Mouse (Mus musculus): ENCODE results near the gene Babam1. TPM values are rescaled to one million over a fixed set of nuclear protein-coding genes. Genes with fewer than 3 reads are reported as not detected.

Gene Babam1
- 49.8 TPM for polyA plus RNA-seq (2015; fragmentation: Illumina TruSeq; extraction: RNeasy Lipid Tissue Mini Kit (QIAGEN cat#74804); ENCODE audit: insufficient read depth, low replicate concordance)

DNA sequence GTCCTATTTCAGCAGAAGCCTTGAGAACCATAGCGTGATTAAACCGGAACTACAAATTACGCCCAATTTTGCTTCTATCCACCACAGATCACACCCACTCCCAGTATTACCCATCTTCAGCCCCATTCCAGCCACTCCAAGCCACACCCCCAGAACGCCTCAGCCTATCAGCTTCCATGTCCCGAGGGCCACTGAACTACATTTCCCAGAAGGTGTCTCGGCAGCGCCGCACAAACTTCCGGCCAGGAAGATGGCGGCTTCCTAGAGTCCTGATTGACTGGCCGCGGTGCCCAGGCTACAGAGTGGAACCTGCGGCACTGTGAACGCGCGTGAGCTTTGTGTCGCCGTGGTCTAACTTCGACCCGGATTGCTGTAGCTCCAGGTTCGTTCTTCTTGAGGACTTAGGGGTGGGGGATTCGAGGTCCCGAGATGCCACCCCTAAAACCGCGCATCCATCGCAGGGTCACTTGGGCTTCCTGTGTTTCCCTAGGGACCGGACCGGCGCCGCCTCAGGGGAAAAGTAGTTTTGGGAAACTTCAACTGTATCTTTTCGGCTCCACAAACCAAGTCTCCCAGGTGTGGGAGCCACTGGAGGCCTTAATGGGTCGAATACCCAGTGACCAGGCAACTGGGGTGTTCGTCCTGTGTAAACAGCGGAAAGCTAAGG lies at the start of gene Babam1:
Babam1 (plus strand) TSS at position 223 of the 667 bp plus-strand sequence.

DNA sequence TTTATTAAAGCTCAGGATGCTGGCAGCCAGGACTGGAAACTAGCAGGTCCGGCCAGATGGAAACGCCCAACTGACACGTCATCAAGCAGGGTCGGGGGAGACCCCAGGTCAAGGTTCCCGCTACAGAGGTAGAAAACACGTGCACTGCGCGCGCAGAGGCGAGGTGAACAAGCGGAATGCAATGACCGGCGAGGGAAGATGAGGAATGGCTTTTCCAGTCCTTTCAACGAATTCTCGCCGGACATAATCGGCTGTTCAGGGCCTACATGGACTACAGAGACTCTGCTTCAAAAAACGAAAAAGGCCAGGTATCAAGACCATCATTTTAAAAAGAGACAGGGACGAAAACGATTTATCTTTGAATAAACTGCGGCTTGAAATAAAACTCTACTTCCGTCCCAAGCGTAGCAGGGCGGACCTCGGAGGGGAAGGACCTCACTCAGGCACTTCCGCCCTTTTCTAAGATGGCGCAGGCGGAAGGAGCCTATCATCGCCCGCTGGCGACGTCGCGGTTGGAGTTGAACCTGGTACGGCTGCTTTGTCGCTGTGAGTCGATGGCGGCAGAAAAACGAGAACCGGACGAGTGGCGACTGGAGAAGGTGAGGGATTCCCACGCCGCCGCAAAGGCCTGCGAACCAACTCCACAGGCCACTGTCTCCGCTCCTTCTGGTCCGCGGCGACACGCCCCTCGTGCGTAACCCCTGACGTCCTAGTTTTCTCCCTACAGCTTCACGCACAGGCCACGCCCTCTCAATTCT lies 29.7 kb upstream of the Babam1 start, which contains the start of gene Use1:
Use1 (plus strand) TSS at position 78 of the 758 bp plus-strand sequence.

GRCm38 (mm10) chr8:71371236-71371848 lies 25.3 kb upstream of the Babam1 start, which contains the start of gene Ocel1:
Gene Ocel1 (plus strand): TSS chr8:71371298.

DNA sequence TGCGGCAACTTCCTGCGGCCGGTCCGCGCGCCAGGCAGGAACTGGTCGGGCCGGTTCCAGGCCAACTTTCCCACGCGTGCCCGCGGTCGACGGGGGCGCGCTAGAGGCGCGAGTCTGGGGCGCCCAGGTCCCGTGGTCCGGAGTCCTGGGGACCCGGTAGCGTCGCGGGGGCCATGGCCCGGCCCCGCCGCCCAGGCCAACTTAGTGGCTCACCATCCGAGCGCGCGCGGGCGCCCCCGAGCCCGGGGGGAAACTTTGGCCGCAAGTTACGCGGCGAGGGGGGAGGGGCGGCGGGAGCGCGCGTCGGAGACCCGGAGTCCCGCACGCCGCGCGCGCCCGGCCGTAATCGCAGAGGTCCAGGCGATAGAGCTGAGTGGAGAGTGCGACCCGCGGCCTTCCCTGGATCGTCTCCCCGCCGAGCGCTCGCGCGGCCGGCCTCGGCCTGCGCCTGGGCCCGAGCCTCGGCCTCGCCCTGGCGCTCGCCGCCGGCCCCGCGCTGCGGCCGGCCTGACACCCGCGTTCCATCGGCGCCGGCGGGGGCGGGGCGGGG lies 15.2 kb upstream of the Babam1 start, which contains the start of gene Nr2f6:
Nr2f6 (minus strand) TSS at position 540 of the 550 bp plus-strand sequence.

GRCm38 (mm10) chr8:71395629-71396028 lies 1.0 kb upstream of the Babam1 start, which contains the start of gene Ushbp1:
Gene Ushbp1 (minus strand): TSS chr8:71395802.

DNA sequence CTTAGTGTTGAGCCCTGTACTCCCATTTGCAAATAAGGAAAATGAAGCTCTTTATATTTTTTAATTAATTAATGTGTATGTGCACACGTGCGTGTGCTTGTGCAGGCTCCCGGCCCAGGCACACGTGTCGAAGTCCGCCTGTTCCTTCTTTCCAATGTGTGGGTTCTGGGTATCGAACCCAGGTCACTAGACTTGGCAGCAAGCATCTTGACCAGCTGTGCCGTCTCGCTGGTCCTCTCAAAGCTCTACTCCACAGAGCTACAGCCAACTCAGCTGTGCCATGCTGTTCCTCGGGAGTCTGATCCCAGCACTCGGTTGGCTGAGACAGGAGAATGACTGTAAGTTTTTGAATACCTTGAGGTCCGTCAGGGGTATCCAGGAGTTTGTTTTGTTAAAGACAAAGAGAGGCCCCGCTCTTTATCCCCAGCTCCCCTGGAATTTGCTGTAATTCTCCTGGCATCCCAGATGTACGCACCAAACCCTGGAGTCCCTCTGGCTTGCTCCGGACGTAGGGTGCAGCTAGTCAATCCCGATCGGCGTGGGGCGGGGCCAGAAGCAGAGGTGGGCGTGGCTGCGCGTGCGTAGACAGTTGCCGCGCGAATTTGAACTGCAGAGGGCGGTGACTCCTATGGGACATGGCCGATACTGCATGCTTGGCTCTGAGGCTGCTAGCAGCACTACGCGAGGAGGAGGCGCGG lies 8.9 kb downstream of the Babam1 start, which contains the start of gene Ankle1:
Ankle1 (plus strand) TSS at position 610 of the 698 bp plus-strand sequence.

Other genes with a start within 250 kb of the Babam1 start
- 52.8 TPM for gene Myo9b, start 124.1 kb upstream of the Babam1 start, polyA plus RNA-seq (2015; fragmentation: Illumina TruSeq; extraction: RNeasy Lipid Tissue Mini Kit (QIAGEN cat#74804); ENCODE audit: insufficient read depth, low replicate concordance)
- gene Haus8, start 123.9 kb upstream of the Babam1 start, polyA plus RNA-seq (2015; fragmentation: Illumina TruSeq; extraction: RNeasy Lipid Tissue Mini Kit (QIAGEN cat#74804); ENCODE audit: insufficient read depth, low replicate concordance), result 36.4 TPM
- 71.6 TPM for gene Use1, start 30.0 kb upstream of the Babam1 start, polyA plus RNA-seq (2015; fragmentation: Illumina TruSeq; extraction: RNeasy Lipid Tissue Mini Kit (QIAGEN cat#74804); ENCODE audit: insufficient read depth, low replicate concordance)
- 14.9 TPM for gene Ocel1, start 25.6 kb upstream of the Babam1 start, polyA plus RNA-seq (2015; fragmentation: Illumina TruSeq; extraction: RNeasy Lipid Tissue Mini Kit (QIAGEN cat#74804); ENCODE audit: insufficient read depth, low replicate concordance)
- gene Nr2f6, start 14.9 kb upstream of the Babam1 start, polyA plus RNA-seq (2015; fragmentation: Illumina TruSeq; extraction: RNeasy Lipid Tissue Mini Kit (QIAGEN cat#74804); ENCODE audit: insufficient read depth, low replicate concordance), result 9.6 TPM
- 6.2 TPM for gene Ushbp1, start 1.1 kb upstream of the Babam1 start, polyA plus RNA-seq (2015; fragmentation: Illumina TruSeq; extraction: RNeasy Lipid Tissue Mini Kit (QIAGEN cat#74804); ENCODE audit: insufficient read depth, low replicate concordance)
- gene Ankle1, start 9.1 kb downstream of the Babam1 start, polyA plus RNA-seq (2015; fragmentation: Illumina TruSeq; extraction: RNeasy Lipid Tissue Mini Kit (QIAGEN cat#74804); ENCODE audit: insufficient read depth, low replicate concordance), result 4.1 TPM
- 5.3 TPM for gene Abhd8, start 66.8 kb downstream of the Babam1 start, polyA plus RNA-seq (2015; fragmentation: Illumina TruSeq; extraction: RNeasy Lipid Tissue Mini Kit (QIAGEN cat#74804); ENCODE audit: insufficient read depth, low replicate concordance)
- 16.5 TPM for gene Mrpl34, start 68.1 kb downstream of the Babam1 start, polyA plus RNA-seq (2015; fragmentation: Illumina TruSeq; extraction: RNeasy Lipid Tissue Mini Kit (QIAGEN cat#74804); ENCODE audit: insufficient read depth, low replicate concordance)
- gene Dda1, start 72.3 kb downstream of the Babam1 start, polyA plus RNA-seq (2015; fragmentation: Illumina TruSeq; extraction: RNeasy Lipid Tissue Mini Kit (QIAGEN cat#74804); ENCODE audit: insufficient read depth, low replicate concordance), result 19.1 TPM
- 5.8 TPM for gene Ano8, start 89.1 kb downstream of the Babam1 start, polyA plus RNA-seq (2015; fragmentation: Illumina TruSeq; extraction: RNeasy Lipid Tissue Mini Kit (QIAGEN cat#74804); ENCODE audit: insufficient read depth, low replicate concordance)
- 8.0 TPM for gene Gtpbp3, start 91.2 kb downstream of the Babam1 start, polyA plus RNA-seq (2015; fragmentation: Illumina TruSeq; extraction: RNeasy Lipid Tissue Mini Kit (QIAGEN cat#74804); ENCODE audit: insufficient read depth, low replicate concordance)
- 52.6 TPM for gene Plvap, start 114.9 kb downstream of the Babam1 start, polyA plus RNA-seq (2015; fragmentation: Illumina TruSeq; extraction: RNeasy Lipid Tissue Mini Kit (QIAGEN cat#74804); ENCODE audit: insufficient read depth, low replicate concordance)
- gene Ccdc194, start 128.8 kb downstream of the Babam1 start, polyA plus RNA-seq (2015; fragmentation: Illumina TruSeq; extraction: RNeasy Lipid Tissue Mini Kit (QIAGEN cat#74804); ENCODE audit: insufficient read depth, low replicate concordance), result 0.12 TPM
- gene Bst2, start 140.6 kb downstream of the Babam1 start, polyA plus RNA-seq (2015; fragmentation: Illumina TruSeq; extraction: RNeasy Lipid Tissue Mini Kit (QIAGEN cat#74804); ENCODE audit: insufficient read depth, low replicate concordance), result 78.7 TPM
- gene Mvb12a, start 146.1 kb downstream of the Babam1 start, polyA plus RNA-seq (2015; fragmentation: Illumina TruSeq; extraction: RNeasy Lipid Tissue Mini Kit (QIAGEN cat#74804); ENCODE audit: insufficient read depth, low replicate concordance), result 14.4 TPM
- 4.2 TPM for gene Tmem221, start 162.0 kb downstream of the Babam1 start, polyA plus RNA-seq (2015; fragmentation: Illumina TruSeq; extraction: RNeasy Lipid Tissue Mini Kit (QIAGEN cat#74804); ENCODE audit: insufficient read depth, low replicate concordance)
- not detected for gene Nxnl1, start 169.7 kb downstream of the Babam1 start, polyA plus RNA-seq (2015; fragmentation: Illumina TruSeq; extraction: RNeasy Lipid Tissue Mini Kit (QIAGEN cat#74804); ENCODE audit: insufficient read depth, low replicate concordance)
- gene Slc27a1, start 172.0 kb downstream of the Babam1 start, polyA plus RNA-seq (2015; fragmentation: Illumina TruSeq; extraction: RNeasy Lipid Tissue Mini Kit (QIAGEN cat#74804); ENCODE audit: insufficient read depth, low replicate concordance), result 8.1 TPM
- 13.8 TPM for gene Pgls, start 195.3 kb downstream of the Babam1 start, polyA plus RNA-seq (2015; fragmentation: Illumina TruSeq; extraction: RNeasy Lipid Tissue Mini Kit (QIAGEN cat#74804); ENCODE audit: insufficient read depth, low replicate concordance)
- 96.5 TPM for gene Fam129c, start 200.8 kb downstream of the Babam1 start, polyA plus RNA-seq (2015; fragmentation: Illumina TruSeq; extraction: RNeasy Lipid Tissue Mini Kit (QIAGEN cat#74804); ENCODE audit: insufficient read depth, low replicate concordance)
- 124 TPM for gene Colgalt1, start 214.1 kb downstream of the Babam1 start, polyA plus RNA-seq (2015; fragmentation: Illumina TruSeq; extraction: RNeasy Lipid Tissue Mini Kit (QIAGEN cat#74804); ENCODE audit: insufficient read depth, low replicate concordance)